Mouse (Mus musculus): ENCODE results near the gene Myo6. TPM values are rescaled to one million over a fixed set of nuclear protein-coding genes. Genes with fewer than 3 reads are reported as not detected.
"Not testable (repeated sequence)": the region's sequence is repeated elsewhere in the genome, so short reads cannot be mapped to it uniquely, and the experiment has no call there.

Myo6 gene
- total RNA-seq, 2 experiments from 2014 or later = 6.4 to 8.3 TPM

- intact Hi-C loops (cut with DNase I) = no loop called here
- DNase-seq = no peak
These were observed 117.6 kb downstream of the Myo6 start for GRCm38 (mm10) chr9:80282426-80282825.

GRCm38 (mm10) chr9:80284539-80285174, 119.8 kb downstream of the Myo6 start:
- no peak for DNase-seq
- intact Hi-C loops (cut with DNase I) = no loop called here

GRCm38 (mm10) chr9:80286845-80287244, 122.0 kb downstream of the Myo6 start:
- intact Hi-C loops (cut with DNase I) = no loop called here
- no peak for DNase-seq

GRCm38 (mm10) chr9:80293056-80293584, 128.3 kb downstream of the Myo6 start:
- intact Hi-C loops (cut with DNase I) = no loop called here
- no peak for DNase-seq

GRCm38 (mm10) chr9:80296086-80296485, 131.3 kb downstream of the Myo6 start:
- DNase-seq = no peak
- intact Hi-C loops (cut with DNase I) = no loop called here

GRCm38 (mm10) chr9:80299031-80299430, 134.2 kb downstream of the Myo6 start:
- intact Hi-C loops (cut with DNase I) = no loop called here
- DNase-seq = no peak

- intact Hi-C loops (cut with DNase I) = no loop called here
- DNase-seq = no peak
These were observed 138.7 kb downstream of the Myo6 start for GRCm38 (mm10) chr9:80303518-80303917.

- no peak for DNase-seq
- intact Hi-C loops (cut with DNase I) = no loop called here
These were observed 141.6 kb downstream of the Myo6 start for GRCm38 (mm10) chr9:80306390-80306789.

- intact Hi-C loops (cut with DNase I) = no loop called here
- no peak for DNase-seq
These were observed 142.0 kb downstream of the Myo6 start for GRCm38 (mm10) chr9:80306853-80307252.

GRCm38 (mm10) chr9:80307629-80308028, 142.8 kb downstream of the Myo6 start:
- DNase-seq = no peak
- intact Hi-C loops (cut with DNase I) = no loop called here

GRCm38 (mm10) chr9:80313610-80314009, 148.8 kb downstream of the Myo6 start:
- DNase-seq = no peak
- intact Hi-C loops (cut with DNase I) = no loop called here

- intact Hi-C loops (cut with DNase I) = no loop called here
- DNase-seq = no peak
These were observed 151.1 kb downstream of the Myo6 start for GRCm38 (mm10) chr9:80315922-80316321.

- intact Hi-C loops (cut with DNase I) = no loop called here
These were observed 153.2 kb downstream of the Myo6 start for GRCm38 (mm10) chr9:80318027-80318426.

GRCm38 (mm10) chr9:80321051-80321887, 156.4 kb downstream of the Myo6 start:
- intact Hi-C loops (cut with DNase I); DNase-seq: not testable (repeated sequence)

More at GRCm38 (mm10) chr9:80318027-80318426, 153.2 kb downstream of the Myo6 start:
- no peak for DNase-seq

GRCm38 (mm10) chr9:80332153-80332552, 167.3 kb downstream of the Myo6 start:
- no peak for DNase-seq
- intact Hi-C loops (cut with DNase I) = no loop called here

GRCm38 (mm10) chr9:80333466-80333865, 168.6 kb downstream of the Myo6 start:
- DNase-seq = no peak
- intact Hi-C loops (cut with DNase I) = no loop called here

GRCm38 (mm10) chr9:80333998-80334605, 169.3 kb downstream of the Myo6 start:
- intact Hi-C loops (cut with DNase I) = no loop called here
- DNase-seq = no peak

- no peak for DNase-seq
- intact Hi-C loops (cut with DNase I) = no loop called here
These were observed 171.0 kb downstream of the Myo6 start for GRCm38 (mm10) chr9:80335660-80336357.

- no peak for DNase-seq
- intact Hi-C loops (cut with DNase I) = no loop called here
These were observed 173.2 kb downstream of the Myo6 start for GRCm38 (mm10) chr9:80338026-80338425.

GRCm38 (mm10) chr9:80340927-80341326, 176.1 kb downstream of the Myo6 start:
- intact Hi-C loops (cut with DNase I) = no loop called here
- no peak for DNase-seq

GRCm38 (mm10) chr9:80341756-80342155, 176.9 kb downstream of the Myo6 start:
- no peak for DNase-seq
- intact Hi-C loops (cut with DNase I) = no loop called here

All from gastrocnemius, postnatal 36 days (tissue).